Mouse (Mus musculus) brown adipose tissue, adult 24 weeks (tissue): Measurements from ENCODE around the gene Pidd1. TPM values are rescaled to one million over a fixed set of nuclear protein-coding genes. Genes with fewer than 3 reads are reported as not detected.
A peak's percentile ranks its signal among the peaks of the same experiment; 100 is the strongest.

Experiments used
- H3K27ac ChIP-seq: fragments of 200-500 bp; replicated peaks from 2 replicates; pipeline ENCODE4 v1.5.1; 2012; ENCODE audit warnings: low read depth, mild to moderate bottlenecking, low read length
- H3K4me1 ChIP-seq: fragments of 200-500 bp; 2 replicates; pipeline ENCODE4 v1.6.1; 2012; ENCODE audit warnings: low read length, mixed read lengths; ENCODE audit not compliant: control insufficient read depth, insufficient read depth, insufficient read length
- H3K4me3 ChIP-seq: fragments of 200-500 bp; 2 replicates; pipeline ENCODE4 v1.5.1; 2012; ENCODE audit warnings: low read depth, mild to moderate bottlenecking, low read length, moderate library complexity; ENCODE audit not compliant: insufficient read depth
- polyA plus RNA-seq: library from polyadenylated mRNA; stranded (reverse); fragments of >200 nt; gene quantifications from 2 replicates; pipeline ENCODE4 v1.2.4, GENCODE M21; 2012; ENCODE audit not compliant: missing spikeins, insufficient read depth, insufficient read length

The Pidd1 gene
- polyA plus RNA-seq, 1 experiment = 0.75 TPM

GRCm38 (mm10) chr7:141466607-141467148, 22.9 kb upstream of the Pidd1 start:
- H3K4me1 ChIP-seq = peaks cover 7% of the 10 kb centered on the region; the same call in 1 of the 2 replicates
- H3K4me3 ChIP-seq = peak overlapping the region; percentile 99
- H3K27ac ChIP-seq = peak overlapping the region; percentile 63

DNA sequence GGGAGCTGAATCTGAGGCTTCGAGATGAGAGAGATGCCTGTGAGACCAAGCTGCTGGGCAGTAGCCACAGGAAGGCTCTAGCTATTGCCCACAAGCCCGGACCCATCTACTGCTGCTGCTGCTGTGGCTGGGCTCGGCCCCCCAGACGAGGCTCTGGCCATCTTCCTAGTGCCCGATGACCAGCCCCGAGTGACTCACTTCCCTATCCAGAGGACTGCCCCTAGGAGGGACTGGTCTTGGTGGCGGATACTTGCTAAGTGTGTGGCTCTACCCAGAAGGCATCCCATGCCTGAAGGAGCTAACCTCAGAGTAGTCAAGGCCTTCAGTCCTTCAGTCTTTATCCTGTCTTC, 22.2 kb upstream of the Pidd1 start:
- Histone ChIP-seq H3K4me1 (peaks cover 7% of the 10 kb centered on the region; the same call in 1 of the 2 replicates), H3K27ac (no peak overlapping the region; the same call in 1 of the 2 replicates), H3K4me3 (peak overlapping the region; percentile 27; the same call in 1 of the 2 replicates)

- no peak overlapping the region; the same call in 1 of the 2 replicates for H3K27ac ChIP-seq
- H3K4me1 ChIP-seq = peaks cover 10% of the 10 kb centered on the region; the same call in 1 of the 2 replicates
- H3K4me3 ChIP-seq = peak overlapping the region; percentile 27
Observed at GRCm38 (mm10) chr7:141465388-141466044, 21.7 kb upstream of the Pidd1 start.

GRCm38 (mm10) chr7:141464603-141465201, 20.9 kb upstream of the Pidd1 start:
- peak overlapping the region; percentile 66 for H3K4me3 ChIP-seq
- peak overlapping the region; percentile 76 for H3K27ac ChIP-seq
- H3K4me1 ChIP-seq = peaks cover 10% of the 10 kb centered on the region; the same call in 1 of the 2 replicates

DNA sequence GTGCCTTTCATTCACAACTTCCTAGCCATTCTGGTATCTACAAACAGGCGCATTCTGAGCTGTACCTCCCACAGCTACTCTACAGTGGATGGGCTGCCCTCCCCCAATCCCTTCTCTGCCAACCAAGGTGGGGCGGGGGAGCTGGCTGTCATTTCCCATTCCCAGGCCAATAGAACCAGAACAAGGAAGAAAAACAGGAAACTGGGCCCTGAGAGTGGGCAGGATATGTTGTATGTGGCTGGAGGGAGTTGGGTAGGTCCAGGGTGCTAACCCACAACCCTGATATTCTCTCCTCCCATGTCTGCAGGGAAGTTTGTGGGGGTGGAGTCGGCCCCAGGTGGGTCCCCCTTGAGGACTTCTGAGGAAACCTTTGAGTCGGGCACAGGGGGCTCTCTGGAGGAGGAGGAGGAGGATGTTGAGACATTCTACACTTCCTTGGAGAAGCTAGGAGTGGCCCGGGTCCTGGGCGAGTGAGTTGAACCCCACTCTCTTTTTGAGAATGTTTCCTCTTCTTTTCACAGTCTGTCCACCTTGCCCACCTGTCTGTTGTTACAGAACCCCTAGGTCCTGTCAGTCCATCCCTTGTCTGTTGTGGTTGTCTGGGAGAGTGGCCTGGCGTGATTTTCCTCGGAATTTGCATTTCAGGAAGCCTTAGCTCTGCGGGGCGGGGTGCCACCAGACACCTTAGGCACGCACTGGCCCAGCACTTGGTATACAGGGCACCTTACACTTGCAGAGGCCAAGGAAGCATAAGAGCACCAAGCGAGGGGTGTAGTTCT, 20.2 kb upstream of the Pidd1 start:
- peaks cover 12% of the 10 kb centered on the region; the same call in 1 of the 2 replicates for H3K4me1 ChIP-seq
- H3K27ac ChIP-seq = peak overlapping the region; percentile 76
- peak overlapping the region; percentile 66 for H3K4me3 ChIP-seq

DNA sequence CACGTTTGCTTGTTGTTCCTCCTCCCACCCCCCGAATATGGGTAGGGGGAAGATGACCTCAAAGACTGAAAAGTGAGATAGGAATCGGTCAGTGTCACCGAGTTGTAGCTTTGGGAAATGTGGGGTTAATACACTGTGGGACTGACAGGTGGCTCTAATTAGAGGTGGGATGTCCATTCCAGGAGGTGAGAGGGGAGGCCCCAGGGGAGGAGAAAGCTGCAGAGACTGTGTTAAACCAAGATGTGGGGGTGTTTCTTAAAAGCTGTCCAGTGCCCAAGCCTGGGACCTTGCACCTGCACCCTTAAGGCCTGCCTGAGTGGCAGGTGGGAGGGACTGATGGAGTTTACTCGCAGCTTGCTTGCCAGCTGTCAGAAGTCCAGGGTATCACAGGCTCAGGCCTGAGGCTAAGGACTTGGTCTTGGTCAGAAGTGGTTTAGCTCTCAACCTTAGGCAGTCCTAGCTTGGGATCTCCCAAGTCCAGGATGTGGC, 18.6 kb upstream of the Pidd1 start:
- Histone ChIP-seq H3K27ac (peak overlapping the region; percentile 90), H3K4me3 (peak overlapping the region; percentile 66), H3K4me1 (peaks cover 25% of the 10 kb centered on the region)

- Histone ChIP-seq H3K4me1 (peaks cover 26% of the 10 kb centered on the region), H3K4me3 (peak overlapping the region; percentile 66), H3K27ac (peak overlapping the region; percentile 90)
Observed at GRCm38 (mm10) chr7:141461521-141462332, 17.9 kb upstream of the Pidd1 start.

GRCm38 (mm10) chr7:141460391-141461113, 16.7 kb upstream of the Pidd1 start, which contains the start of gene Cracr2b:
TSS of gene Cracr2b (plus strand) at chr7:141461094.
- H3K4me1 ChIP-seq = peaks cover 25% of the 10 kb centered on the region
- peak within 1 kb of the TSS; percentile 90 for H3K27ac ChIP-seq

DNA sequence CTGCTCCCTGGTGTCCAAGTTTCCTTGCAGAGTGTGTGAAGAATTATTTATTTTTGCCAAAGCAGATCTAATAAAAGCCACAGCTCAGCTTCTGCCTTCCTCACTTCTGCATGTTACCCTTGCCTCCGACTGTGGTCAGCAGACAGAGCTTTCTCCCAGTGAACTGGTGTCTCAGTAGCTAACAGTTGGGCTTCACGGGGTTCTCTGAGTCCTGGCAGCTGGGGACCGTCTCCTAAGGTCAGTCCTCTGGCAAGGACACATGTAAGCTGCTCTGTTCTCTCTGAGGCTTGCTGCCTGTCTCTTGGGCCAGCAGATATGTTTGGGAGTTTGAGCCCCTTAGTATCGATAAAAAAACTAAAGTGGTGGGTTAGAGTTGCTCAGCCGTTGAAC, 16.2 kb upstream of the Pidd1 start:
- peaks cover 25% of the 10 kb centered on the region for H3K4me1 ChIP-seq
- H3K4me3 ChIP-seq = no peak overlapping the region
- H3K27ac ChIP-seq = peak overlapping the region; percentile 90

More at GRCm38 (mm10) chr7:141460391-141461113, 16.7 kb upstream of the Pidd1 start, which contains the start of gene Cracr2b:
- H3K4me3 ChIP-seq = peak within 1 kb of the TSS; percentile 66

DNA sequence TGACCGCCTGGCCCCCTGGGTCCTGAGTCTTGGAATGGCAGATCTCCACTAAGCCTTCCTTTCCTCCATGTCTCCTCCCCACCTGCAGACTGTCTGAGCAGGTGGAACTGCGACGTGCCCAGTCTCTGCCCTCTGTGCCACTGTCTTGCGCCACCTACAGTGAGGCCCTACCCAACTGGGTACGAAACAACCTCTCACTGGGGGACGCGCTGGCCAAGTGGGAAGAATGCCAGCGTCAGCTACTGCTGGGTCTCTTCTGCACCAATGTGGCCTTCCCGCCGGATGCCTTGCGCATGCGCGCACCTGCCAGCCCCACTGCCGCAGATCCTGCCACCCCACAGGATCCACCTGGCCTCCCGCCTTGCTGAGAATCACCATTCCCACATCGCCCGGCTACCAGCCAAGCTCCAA, 15.5 kb upstream of the Pidd1 start:
- H3K4me3 ChIP-seq = no peak overlapping the region
- H3K4me1 ChIP-seq = peaks cover 25% of the 10 kb centered on the region
- peak overlapping the region; percentile 9 for H3K27ac ChIP-seq

GRCm38 (mm10) chr7:141458661-141459060, 14.8 kb upstream of the Pidd1 start:
- H3K4me3 ChIP-seq = no peak overlapping the region; the same call in 1 of the 2 replicates
- peaks cover 25% of the 10 kb centered on the region for H3K4me1 ChIP-seq
- H3K27ac ChIP-seq = peak overlapping the region; percentile 9; the same call in 1 of the 2 replicates

DNA sequence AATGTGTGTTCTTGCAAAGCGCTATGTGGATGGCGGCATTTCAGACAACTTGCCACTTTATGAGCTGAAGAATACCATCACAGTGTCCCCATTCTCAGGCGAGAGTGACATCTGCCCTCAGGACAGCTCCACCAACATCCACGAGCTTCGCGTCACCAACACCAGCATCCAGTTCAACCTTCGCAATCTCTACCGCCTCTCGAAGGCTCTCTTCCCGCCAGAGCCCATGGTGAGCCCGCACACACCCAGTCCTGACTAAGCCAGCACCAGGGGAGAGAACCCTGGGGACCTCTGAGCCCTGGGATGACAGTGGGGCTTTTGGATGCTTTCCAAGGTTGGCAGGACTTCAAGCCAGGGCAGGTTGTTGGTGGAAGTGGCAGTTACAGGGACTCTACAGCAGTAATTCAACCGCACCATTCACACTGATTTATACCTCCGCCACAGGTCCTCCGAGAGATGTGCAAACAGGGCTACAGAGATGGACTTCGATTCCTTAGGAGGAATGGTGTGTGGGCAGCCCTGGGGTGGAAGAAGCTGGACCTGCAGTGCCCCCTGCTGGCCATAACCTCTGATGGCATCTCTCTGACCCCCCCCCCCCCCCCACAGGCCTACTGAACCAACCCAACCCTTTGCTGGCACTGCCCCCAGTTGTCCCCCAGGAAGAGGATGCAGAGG, 14.3 kb upstream of the Pidd1 start:
- Histone ChIP-seq H3K4me3 (peak overlapping the region; percentile 4), H3K27ac (peak overlapping the region; percentile 97), H3K4me1 (peaks cover 27% of the 10 kb centered on the region)

GRCm38 (mm10) chr7:141457236-141457635, 13.4 kb upstream of the Pidd1 start:
- Histone ChIP-seq H3K4me3 (peak overlapping the region; percentile 91), H3K4me1 (peaks cover 26% of the 10 kb centered on the region), H3K27ac (peak overlapping the region; percentile 97)
